Mouse (Mus musculus): Measurements from ENCODE around the gene Hist1h2af.

- TF ChIP-seq POLR2A (IDR thresholded peaks at IDR 0.05; ENCODE audit: low read depth, low read length) (no peak), CTCF (IDR thresholded peaks at IDR 0.05; ENCODE audit: extremely low read depth, insufficient read length, insufficient replicate concordance, low read depth, low read length) (no peak)
Measured at GRCm38 (mm10) chr13:23530181-23530900, 3.4 kb upstream of the Hist1h2af start.
